Mouse (Mus musculus): ENCODE measurements around the gene Ypel3.

GRCm38 (mm10) chr7:126779983-126780970 is 3.5 kb downstream of the Ypel3 start:
- peak; percentile 84 for TF ChIP-seq CTCF (IDR thresholded peaks at IDR 0.05; ENCODE audit: control insufficient read depth, insufficient read depth, insufficient replicate concordance, low read depth, low read length)
- TF ChIP-seq POLR2A (IDR thresholded peaks at IDR 0.05; ENCODE audit: control insufficient read depth, low read depth, low read length), result no peak

Measured in testis, adult 2 months (tissue).